Mouse (Mus musculus) cerebellum, adult 2 months (tissue): ENCODE measurements at regions not wholly inside any gene's neighbourhood (a gene's known extent, or its start where the extent isn't known, plus 50 kb on each side); places are given as distances from the start of the nearest gene placed in this dataset.

Experiments
- DNase-seq, 2 experiments: peaks; one replicate each; pipeline ENCODE4 v3.0.0; 2021
- H3K27ac ChIP-seq: fragments of 200-500 bp; 2 replicates; pipeline ENCODE4 v1.5.1; 2012; ENCODE audit warnings: low read length, control low read depth, inconsistent platforms; ENCODE audit not compliant: insufficient read depth
- H3K27me3 ChIP-seq: fragments of 200-500 bp; 2 replicates; pipeline ENCODE4 v1.6.1; 2012; ENCODE audit warnings: inconsistent platforms, mild to moderate bottlenecking, low read length, moderate library complexity; ENCODE audit not compliant: control insufficient read depth, insufficient read depth
- H3K4me1 ChIP-seq: fragments of 200-500 bp; 2 replicates; pipeline ENCODE4 v1.6.1; 2011; ENCODE audit warnings: low read length; ENCODE audit not compliant: control insufficient read depth, insufficient read depth
- H3K4me3 ChIP-seq: fragments of 200-500 bp; replicated peaks from 2 replicates; pipeline ENCODE3; 2011; ENCODE audit warnings: mild to moderate bottlenecking, low read depth, low read length, control low read depth; ENCODE audit not compliant: insufficient read depth
- CTCF ChIP-seq: fragments of 200-500 bp; IDR thresholded peaks from 2 replicates; pipeline ENCODE4 v1.5.1; 2011; ENCODE audit warnings: low read depth, mild to moderate bottlenecking, control low read depth, low read length, moderate library complexity, borderline replicate concordance; ENCODE audit not compliant: insufficient read depth
- POLR2A ChIP-seq: fragments of 200-500 bp; IDR thresholded peaks from 2 replicates; pipeline ENCODE4 v1.6.1; 2011; ENCODE audit warnings: low read length, control low read depth, borderline replicate concordance; ENCODE audit not compliant: insufficient read depth
- WGBS: fragments of 180-500 bp; shearing (Covaris S2); methylation state at CpG from one replicate; pipeline ENCODE4 v1.1.7; 2018; 5-methylcytosine and 5-hydroxymethylcytosine counted together

- Histone ChIP-seq H3K27me3 (no peaks in the 10 kb centered on the region), H3K4me1 (no peaks in the 10 kb centered on the region), H3K27ac (no peak overlapping the region), H3K4me3 (no peak overlapping the region)
- DNase-seq, result no peak
- TF ChIP-seq POLR2A (no peak), CTCF (no peak)
- 87% methylated on average over 8 of the region's 8 CpGs for WGBS
Observed at GRCm38 (mm10) chr15:96902781-96903180, 153.0 kb downstream of the Slc38a4 start.

GRCm38 (mm10) chr15:96901616-96902015, 154.1 kb downstream of the Slc38a4 start:
- Histone ChIP-seq H3K27ac (no peak overlapping the region), H3K27me3 (no peaks in the 10 kb centered on the region), H3K4me3 (no peak overlapping the region), H3K4me1 (no peaks in the 10 kb centered on the region)
- TF ChIP-seq POLR2A (no peak), CTCF (no peak)
- 95% methylated on average over 9 of the region's 9 CpGs for WGBS
- DNase-seq, result no peak

- DNase-seq, result no peak
- Histone ChIP-seq H3K27ac (no peak overlapping the region), H3K4me1 (no peaks in the 10 kb centered on the region), H3K27me3 (no peaks in the 10 kb centered on the region), H3K4me3 (no peak overlapping the region)
- TF ChIP-seq CTCF, result no peak
- TF ChIP-seq POLR2A, result no peak
- WGBS, result 88% methylated on average over 3 of the region's 3 CpGs
Observed at GRCm38 (mm10) chr15:96898285-96898684, 157.5 kb downstream of the Slc38a4 start.

GRCm38 (mm10) chr15:96884901-96885300, 170.9 kb downstream of the Slc38a4 start:
- TF ChIP-seq CTCF, result no peak
- TF ChIP-seq POLR2A, result no peak
- Histone ChIP-seq H3K27ac (no peak overlapping the region), H3K4me3 (no peak overlapping the region), H3K4me1 (no peaks in the 10 kb centered on the region), H3K27me3 (no peaks in the 10 kb centered on the region)
- 68% methylated on average over 10 of the region's 10 CpGs for WGBS
- no peak for DNase-seq

GRCm38 (mm10) chr15:96883754-96884153, 172.0 kb downstream of the Slc38a4 start:
- TF ChIP-seq POLR2A (no peak), CTCF (no peak)
- no peak for DNase-seq
- no peak overlapping the region for H3K27ac ChIP-seq
- no peaks in the 10 kb centered on the region for H3K4me1 ChIP-seq
- H3K4me3 ChIP-seq, result no peak overlapping the region
- H3K27me3 ChIP-seq, result no peaks in the 10 kb centered on the region
- 73% methylated on average over 10 of the region's 10 CpGs for WGBS

- DNase-seq, result no peak
- Histone ChIP-seq H3K27me3 (no peaks in the 10 kb centered on the region), H3K4me1 (no peaks in the 10 kb centered on the region), H3K27ac (no peak overlapping the region), H3K4me3 (no peak overlapping the region)
- TF ChIP-seq POLR2A, result no peak
- TF ChIP-seq CTCF, result no peak
- 87% methylated on average over 14 of the region's 14 CpGs for WGBS
Observed at GRCm38 (mm10) chr15:96882211-96882610, 173.5 kb downstream of the Slc38a4 start.

GRCm38 (mm10) chr15:96881519-96882170, 174.1 kb downstream of the Slc38a4 start:
- no peak for DNase-seq
- TF ChIP-seq POLR2A (no peak), CTCF (no peak)
- no peak overlapping the region for H3K4me3 ChIP-seq
- no peak overlapping the region for H3K27ac ChIP-seq
- H3K4me1 ChIP-seq, result no peaks in the 10 kb centered on the region
- WGBS, result 67% methylated on average over 9 of the region's 9 CpGs
- no peaks in the 10 kb centered on the region for H3K27me3 ChIP-seq

GRCm38 (mm10) chr15:96880066-96880465, 175.7 kb downstream of the Slc38a4 start:
- no peak for TF ChIP-seq POLR2A
- no peak for TF ChIP-seq CTCF
- H3K4me1 ChIP-seq, result no peaks in the 10 kb centered on the region
- H3K27ac ChIP-seq, result no peak overlapping the region
- H3K27me3 ChIP-seq, result no peaks in the 10 kb centered on the region
- 91% methylated on average over 11 of the region's 11 CpGs for WGBS
- DNase-seq, result no peak
- no peak overlapping the region for H3K4me3 ChIP-seq
